Mouse (Mus musculus) mouse trophoblast stem cell (cell line): ENCODE measurements around the gene Pik3c2b.

Experiments
- in situ Hi-C, 2 experiments: fragments of 300-500 bp; cut with MseI, MboI; formaldehyde crosslinking; loops; 2 replicates in 1 of 2; 3 replicates in 1 of 2; pipeline ENCODE4 v1.15.1; 2025

Pik3c2b gene

DNA sequence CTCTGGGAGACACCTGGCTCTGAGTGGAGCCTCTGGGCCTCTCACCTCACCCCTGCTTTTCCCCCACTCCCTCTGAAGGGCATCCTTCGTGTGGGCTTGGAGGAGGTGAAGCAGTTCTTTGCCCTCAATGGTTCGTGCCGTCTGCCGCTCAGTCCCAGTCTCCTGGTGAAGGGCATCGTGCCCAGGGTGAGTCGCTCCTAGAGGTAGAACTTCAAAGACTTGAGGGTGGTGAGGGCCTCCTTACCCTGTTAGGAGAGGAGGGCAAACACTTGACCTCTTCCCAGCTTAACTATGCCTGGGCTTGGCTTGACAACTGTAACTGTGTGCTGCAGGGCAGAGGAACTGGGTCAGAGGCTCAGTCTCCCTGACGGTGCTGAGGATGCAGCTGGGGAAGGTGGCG is 46.0 kb downstream of the Pik3c2b start:
- in situ Hi-C loops = no loop called here

DNA sequence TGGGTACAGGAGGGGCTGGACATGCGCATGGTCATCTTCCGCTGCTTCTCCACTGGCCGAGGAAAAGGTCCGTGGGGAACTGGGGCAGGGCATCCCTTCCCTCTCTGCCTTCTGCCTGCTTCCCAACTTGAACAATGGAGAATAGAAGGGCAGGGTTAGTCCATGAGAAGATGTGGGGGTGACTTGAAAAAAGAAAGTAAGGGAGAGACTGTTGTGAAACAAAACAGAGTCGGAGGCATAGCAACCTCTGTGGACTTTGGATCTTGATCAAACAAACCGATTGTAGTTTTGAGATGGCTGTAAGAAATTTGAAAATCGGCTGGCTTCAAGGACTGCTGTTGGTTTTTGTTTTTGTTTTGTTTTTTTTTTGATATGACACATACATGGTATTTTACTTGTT is 48.3 kb downstream of the Pik3c2b start:
- in situ Hi-C loops = no loop called here

DNA sequence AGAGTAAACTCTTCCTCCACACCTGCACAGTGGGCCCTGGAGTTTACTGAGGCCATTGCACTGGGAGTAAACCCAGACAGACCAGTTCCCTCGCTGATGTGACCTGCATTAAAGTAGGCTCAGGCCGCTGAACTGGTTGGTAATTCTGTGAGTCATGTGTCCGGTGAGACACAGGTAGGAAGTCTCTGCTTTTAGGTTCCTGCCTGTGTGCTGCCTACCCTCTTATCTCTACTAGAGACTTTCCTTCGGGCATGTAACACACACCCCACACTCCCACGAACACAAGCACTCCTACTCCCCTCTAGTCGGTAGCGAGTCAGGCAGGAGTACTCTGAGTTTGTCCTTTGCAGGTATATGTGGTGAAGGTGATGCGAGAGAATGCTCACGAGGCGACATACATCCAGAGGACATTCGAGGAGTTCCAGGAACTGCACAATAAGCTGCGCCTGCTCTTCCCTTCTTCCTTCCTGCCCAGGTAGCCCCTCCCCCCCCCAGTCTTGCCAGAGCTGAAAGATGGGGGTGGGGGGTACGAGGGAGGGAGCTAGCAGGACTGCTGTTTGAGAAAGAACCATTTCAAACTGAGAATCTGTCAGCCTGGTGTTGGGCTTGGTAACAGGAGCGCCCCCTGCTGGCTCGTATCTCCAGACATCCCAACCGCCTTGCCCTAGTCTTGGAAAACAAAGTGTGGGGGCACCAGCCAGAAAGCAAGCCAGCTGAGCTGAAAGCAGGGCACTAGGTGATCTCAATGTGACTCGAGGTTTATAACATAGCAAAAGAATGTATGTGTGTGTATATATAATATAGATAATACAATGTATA is 55.7 kb downstream of the Pik3c2b start:
- in situ Hi-C loops = no loop called here

DNA sequence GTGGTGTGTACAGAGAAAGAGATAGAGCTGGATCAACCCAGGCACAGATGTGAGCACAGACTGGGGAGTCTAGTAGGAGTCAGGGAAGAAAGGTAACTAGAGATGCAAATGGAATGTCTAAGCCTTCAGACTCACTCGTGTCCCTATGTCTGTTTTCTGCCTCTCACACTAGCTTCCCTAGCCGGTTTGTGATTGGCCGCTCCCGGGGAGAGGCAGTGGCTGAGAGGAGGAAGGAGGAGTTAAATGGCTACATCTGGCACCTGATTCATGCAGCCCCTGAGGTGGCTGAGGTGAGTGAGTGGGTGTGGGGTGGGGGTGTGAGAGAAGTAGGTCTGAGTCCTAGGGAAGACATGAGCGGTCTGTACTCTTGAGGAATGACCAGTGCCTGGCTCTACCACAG is 56.6 kb downstream of the Pik3c2b start:
- in situ Hi-C loops = no loop called here

DNA sequence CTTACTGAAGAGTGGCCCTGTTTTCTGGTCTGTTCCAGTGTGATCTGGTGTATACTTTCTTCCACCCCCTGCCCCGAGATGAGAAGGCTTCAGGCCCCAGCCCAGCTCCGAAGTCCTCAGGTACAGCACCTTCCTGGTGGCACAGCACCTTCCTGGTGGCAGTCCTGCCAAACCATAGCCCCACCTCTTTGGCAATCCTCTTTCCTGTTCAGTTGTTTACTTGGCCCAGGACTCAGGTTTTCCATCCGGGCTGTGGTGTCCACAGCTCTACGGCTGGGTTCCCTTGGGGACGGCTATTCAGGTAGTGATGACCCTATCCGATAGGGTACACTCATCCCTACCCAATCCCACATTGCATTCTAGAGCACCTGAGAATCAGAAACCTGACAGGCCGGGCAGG is 57.8 kb downstream of the Pik3c2b start:
- in situ Hi-C loops = no loop called here

DNA sequence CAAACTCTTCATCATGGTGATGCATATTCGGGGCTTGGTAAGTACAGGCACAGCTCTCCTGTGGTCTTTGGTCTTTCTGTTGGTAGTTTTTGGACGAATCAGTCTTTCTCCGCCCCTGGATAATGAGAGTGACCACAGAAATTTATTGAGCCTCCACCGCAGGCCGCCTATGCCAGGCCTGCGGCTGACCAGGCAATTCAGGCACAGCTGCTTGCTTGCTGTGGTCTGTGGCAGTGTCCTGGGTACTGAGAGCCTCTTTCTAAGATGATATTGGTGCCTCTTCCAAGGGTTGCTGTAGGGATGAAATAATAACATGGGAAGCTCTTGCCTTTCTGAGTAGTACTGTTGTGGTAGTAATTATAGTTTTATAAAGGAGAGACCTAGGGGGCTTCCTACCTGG is 58.4 kb downstream of the Pik3c2b start:
- in situ Hi-C loops = no loop called here

DNA sequence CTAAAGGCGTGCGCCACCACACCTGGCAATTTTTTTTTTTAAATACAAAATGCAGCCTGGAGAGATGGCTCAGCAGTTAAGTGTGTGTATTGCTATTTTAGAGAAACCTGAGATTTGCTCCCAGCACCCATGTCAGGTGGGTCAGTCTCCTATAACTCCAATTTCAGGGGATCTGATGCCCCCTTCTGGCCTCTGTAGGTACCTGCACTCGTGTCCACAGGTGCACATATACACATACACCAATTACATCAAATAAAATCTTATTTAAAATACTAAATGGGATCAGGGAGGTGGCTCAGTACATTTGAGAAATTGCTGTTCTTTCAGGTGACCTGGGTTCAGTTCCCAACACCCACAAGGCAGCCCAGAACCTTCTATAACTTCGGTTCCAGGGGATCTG is 70.6 kb downstream of the Pik3c2b start:
- in situ Hi-C loops = no loop called here

DNA sequence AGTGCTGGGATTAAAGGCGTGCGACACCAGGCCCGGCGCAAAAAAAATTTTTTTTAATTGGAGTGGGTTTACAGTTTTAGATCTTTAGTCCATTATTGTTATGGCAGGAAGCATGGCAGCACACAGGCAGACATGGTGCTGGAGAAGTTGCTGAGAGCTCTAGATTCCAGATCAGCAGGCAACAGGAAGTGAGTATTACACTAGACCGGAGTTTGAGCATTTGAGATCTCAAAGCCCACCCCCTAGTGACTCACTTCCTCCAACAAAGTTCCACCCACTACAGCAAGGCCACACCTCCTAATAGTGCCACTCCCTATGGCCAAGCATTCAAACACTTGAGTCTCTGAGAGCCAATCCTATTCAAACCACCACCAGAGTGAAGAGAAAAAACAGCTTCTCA is 72.7 kb downstream of the Pik3c2b start:
- in situ Hi-C loops = no loop called here

DNA sequence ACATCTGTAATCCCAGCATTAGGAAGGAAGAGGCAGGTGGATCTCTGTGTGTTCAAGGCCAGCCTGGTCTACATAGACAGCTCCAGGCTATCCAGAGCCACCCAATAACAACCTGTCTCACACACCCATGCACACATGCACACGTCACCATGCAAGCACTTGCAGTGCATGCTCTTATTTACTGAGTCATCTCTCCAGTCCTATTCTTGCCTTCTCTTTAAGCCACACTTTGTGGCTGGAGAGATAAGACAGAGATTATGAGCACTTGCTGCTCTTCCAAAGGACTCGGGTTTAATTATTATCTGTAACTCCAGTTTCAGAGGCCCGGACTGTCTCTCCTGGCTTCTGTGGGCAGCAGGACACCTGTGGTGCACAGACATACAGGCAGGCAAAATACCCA is 73.4 kb downstream of the Pik3c2b start:
- in situ Hi-C loops = no loop called here

DNA sequence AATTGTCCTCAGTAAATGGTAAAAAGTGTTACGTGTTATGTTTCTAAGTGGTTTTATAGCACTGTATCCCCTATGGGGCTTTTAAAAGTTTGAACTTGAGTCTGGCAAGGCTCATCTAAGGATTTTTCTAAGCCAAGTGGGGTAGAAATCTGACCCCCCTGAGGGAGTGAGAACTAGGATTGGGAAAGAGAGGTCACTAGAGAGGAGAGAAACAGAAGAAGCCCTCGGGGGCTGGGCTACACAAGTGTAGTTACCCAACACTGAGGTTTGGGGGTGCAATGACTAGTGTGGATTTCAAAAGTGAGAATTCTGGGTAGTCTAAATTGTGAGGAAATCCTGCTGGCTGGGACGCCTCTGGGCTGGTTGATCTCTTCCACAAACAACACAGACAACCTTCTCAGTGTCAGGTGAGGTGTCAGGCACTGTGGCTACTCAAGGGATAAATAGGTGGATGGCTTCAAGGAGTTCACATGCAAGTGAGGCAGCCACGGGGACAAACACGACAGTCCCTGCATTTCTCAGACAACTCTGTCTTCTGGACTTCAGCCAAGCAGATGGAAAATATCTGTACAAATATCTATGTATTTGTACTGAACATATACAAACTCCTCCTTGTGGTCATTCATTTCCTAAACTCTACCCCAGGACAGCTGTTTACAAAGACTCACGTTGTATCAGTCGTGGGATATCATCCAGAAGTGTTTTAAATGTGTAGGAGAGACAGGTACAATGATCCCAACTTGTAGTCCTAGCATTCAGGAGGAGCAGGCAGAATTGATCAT is 74.7 kb downstream of the Pik3c2b start:
- in situ Hi-C loops = no loop called here

DNA sequence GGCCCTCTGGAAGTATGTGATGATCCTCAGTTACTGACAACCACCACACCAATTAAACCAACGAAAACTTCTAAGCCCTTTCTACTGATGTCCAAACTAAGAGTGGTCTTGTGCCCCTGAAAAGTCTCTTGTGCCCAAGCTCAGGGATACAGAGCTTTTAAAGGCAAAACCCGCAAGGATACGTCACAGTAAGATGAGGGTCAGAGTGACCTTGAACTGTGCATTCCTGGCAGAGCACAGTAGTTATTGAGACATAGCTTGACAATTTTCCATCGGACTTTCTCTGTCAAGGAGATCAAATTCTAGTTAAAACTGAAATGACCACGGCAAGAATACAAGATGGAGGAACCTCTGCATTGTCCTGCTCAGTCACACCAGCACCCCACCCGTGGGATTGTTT is 75.8 kb downstream of the Pik3c2b start:
- in situ Hi-C loops = no loop called here

DNA sequence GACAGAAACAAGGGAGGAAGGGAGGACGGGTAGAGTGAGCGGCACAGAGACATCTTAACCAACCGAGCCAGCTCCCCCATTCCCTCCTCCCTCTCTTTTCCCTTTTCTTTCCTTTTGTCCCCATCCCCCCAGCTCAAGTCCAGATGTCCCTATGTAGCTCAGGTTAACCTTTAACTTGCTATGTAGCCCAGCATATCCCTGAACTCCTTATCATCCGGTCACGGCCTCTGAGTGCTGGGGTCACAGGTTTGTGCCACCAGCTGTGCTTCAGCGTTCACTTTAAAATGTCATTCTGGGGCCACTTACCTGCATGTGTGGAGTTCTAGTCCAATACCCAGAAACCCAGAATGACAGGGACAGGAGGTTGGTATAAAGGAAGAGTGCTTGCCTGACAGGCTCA is 78.7 kb downstream of the Pik3c2b start:
- in situ Hi-C loops = no loop called here

DNA sequence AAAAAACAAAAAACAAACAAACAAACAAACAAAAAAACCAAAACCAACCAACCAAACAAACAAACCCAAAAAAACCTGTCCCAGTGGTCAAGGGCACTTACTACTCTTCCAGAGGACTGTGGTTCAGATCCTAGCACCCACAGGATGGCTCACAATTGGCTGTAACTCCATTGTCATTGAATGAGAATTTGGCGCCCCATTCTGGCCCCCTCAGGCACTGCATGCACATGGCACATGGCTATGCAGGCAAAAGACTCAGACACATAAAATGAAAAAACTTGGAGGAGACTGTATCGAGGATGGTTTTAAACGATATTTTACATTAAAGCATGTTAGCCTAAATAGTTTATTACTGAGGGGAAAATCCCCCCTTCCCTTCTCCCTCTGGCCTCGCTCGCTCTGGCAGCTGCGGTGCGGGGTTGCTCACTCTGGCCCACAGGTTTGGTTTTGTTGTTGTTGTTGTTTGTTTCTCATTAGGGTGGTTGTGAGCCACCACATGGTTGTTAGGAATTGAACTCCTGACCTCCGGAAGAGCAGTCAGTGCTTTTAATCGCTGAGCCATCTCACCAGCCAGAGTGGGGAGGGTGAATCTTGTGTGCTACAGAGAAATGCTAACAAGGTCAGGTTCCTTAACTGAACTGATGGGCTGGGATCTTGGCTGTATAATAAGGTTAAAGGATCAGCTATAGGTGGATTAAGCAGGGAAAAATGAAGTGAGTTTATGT is 80.3 kb downstream of the Pik3c2b start:
- in situ Hi-C loops = no loop called here

DNA sequence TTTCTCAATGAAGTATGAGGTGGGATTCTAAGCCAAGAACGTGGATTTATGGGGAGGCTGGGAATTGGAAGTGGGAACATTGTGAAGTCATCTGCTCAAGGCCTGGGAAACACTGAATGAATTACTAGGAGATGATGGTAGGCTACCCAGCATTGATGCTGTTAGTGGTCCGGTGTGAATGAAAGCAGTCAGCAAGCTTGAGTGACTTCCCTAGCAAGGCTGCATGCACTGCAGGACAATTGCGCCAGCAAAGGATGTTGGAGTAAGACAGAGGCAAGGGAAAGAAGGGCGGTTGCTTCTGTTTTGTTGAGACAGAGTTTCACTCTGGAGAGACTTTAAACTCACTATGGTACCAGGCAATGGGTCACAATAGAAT is 80.9 kb downstream of the Pik3c2b start:
- in situ Hi-C loops = no loop called here

DNA sequence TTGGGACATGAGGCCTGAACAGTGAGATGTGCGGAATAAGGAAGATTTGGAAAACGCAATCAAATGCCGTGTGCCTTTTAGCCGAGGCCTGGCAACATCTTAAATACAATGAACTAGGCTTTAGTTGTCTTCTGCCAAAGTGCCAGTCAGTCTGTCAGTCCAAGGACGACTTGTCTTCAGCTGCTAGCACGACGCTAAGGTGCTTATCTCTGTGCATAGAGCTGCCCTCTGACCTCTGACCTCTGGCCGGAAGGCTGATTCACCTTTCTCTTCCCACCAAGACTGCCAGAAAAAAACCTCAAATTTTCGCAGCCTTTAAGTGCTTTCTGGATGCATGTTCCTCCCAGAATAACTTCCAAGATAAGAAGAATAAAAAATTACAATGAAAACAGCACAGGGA is 81.9 kb downstream of the Pik3c2b start:
- in situ Hi-C loops = no loop called here

DNA sequence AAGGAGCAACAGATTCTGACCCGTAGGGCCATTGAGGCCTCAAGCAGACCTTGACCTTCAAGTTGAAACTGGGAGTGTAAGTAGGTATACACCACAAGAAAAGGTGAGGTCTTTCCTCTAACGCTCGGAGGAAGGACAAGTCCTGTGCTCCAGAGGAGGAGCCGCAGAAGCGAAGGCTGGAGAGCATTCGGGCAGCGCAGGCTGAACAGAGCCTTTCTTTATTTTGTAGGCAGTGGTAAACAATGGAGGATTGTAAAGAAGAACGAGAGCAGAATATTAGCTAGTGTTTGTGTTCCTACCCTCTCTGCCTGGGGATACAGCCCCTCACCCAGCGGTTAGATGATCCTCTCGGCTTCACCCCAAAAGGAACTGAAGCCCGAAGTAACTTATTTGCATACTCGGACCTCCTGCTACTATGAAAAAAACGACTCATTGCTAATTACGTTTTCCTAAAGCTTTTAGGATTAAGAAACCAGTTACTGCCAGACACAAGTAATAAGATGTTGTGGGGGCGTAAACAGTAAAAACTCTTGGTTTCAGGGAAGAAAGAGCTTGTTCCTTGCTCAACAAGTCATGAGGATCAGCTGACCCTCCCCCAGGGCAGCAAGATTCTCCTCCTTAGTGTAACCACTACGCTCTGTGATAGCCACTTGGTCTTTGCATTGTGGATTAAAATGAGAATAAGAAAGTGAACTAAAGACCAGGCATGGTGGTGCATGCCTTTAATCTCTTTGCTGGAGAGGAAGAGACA is 84.2 kb downstream of the Pik3c2b start:
- in situ Hi-C loops = loop anchor here in 1 of 2 experiments (10.0 kb wide), 1 partner anchor 85 kb away; the partner anchor contains the start of gene Pik3c2b

DNA sequence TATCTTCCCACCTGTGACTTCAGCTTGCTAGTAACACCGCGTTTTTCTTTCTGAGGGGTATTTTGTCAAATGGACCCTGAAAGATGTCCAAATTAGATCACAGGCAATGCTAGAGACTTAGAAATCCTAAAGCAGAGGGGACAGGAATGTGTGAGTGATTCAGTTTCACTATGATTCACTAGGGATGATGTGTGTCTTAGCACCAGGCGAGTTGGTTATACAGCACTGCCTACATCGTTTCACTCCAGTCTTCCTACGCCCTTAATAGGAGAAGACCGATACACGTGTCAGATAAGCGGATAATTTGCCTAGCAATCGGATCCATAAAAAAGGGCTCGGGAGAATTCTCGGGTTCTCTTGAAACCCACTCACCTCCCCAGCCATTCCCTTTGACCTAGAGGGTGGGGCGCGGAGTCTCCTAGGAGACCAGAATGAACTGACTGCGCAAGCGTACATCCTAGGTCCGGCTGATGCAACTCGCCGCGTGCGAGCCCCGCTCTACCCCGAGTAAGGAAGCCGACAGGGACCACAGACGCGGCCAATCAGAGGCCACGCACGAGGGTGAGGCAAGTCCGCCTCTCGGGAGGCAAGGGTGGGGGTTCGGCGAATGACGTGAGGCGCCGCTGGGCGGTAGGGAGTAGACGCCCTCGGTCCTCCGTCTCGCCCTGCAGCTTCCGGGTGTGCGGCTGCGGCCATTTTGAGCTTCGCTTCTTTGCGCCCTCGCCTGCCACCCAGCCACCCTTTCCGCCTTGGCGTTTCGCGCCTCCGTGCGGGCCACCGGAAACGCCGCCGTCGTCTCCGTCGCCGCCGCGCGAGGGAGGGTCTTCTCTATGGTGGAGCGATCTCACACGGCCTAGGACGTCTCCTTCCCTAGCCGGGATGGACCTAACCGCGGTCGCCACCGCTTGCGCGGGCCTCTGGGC is 85.4 kb downstream of the Pik3c2b start, which contains the start of gene Ppp1r15b:
Gene Ppp1r15b (plus strand): TSS at position 506 of the 923 bp plus-strand sequence.
- in situ Hi-C loops = loop anchor here in 1 of 2 experiments (10.0 kb wide), 1 partner anchor 86 kb away; the partner anchor contains the start of gene Pik3c2b

DNA sequence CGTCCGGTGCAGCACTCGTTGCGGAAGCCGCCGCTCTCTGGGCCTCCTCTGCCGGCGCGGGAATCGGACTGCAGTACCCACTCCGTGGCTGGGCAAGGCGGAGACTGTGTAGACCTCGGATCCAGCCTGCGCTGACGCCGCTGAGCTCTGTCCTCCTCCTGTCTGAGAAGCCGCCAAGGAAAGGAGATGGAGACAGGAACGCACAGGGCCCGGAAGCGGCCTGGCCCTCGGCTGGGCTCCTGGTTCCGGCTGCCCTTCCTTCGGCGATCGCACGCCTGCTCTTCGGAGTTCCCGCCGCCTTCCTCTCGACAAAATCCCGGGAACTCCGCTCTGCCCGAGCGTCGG is 86.1 kb downstream of the Pik3c2b start:
- in situ Hi-C loops = loop anchor here in 1 of 2 experiments (10.0 kb wide), 1 partner anchor 87 kb away; the partner anchor contains the start of gene Pik3c2b

DNA sequence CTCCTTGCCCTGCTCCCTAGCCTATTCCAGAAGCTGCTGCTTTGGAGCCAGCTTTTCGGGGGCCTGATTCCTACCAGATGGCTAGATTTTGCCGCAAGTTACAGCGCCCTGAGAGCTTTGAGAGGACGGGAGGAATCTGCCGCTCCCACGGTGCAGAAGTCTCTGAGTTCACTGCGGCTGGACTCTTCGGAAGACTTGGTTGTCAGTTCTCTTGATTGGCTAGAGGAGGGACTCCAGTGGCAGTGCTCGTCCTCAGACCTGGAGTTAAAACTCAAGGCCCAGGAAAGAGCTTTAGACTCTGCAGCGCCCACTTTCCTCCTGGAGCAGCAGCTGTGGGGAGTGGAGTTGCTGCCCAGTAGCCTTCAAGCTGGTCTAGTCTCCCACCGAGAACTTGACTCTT is 86.5 kb downstream of the Pik3c2b start:
- in situ Hi-C loops = loop anchor here in 1 of 2 experiments (10.0 kb wide), 1 partner anchor 87 kb away; the partner anchor contains the start of gene Pik3c2b
